Mouse (Mus musculus) left cerebral cortex, postnatal 10 days (tissue): Measurements from ENCODE around the gene Pskh1. TPM values are rescaled to one million over a fixed set of nuclear protein-coding genes. Genes with fewer than 3 reads are reported as not detected.

Experiments used
- DNase-seq, 2 experiments: peaks; one replicate each; pipeline ENCODE4 v3.0.0; 2021 to 2022; ENCODE audit warnings: low spot score in 2 of 2, mixed read lengths in 1 of 2; ENCODE audit errors: extremely low spot score in 1 of 2
- intact Hi-C: fragments of 180-260 bp; cut with DNase I; formaldehyde crosslinking; loops from one replicate; pipeline ENCODE4 v1.15.1; 2025
- total RNA-seq, 2 experiments: library from RNA; stranded (reverse); gene quantifications; 2 replicates each; pipeline ENCODE4 v1.2.3; 2021

Gene Pskh1
- total RNA-seq, result 1 to 10 TPM; 7.9 to 8.8 TPM

GRCm38 (mm10) chr8:105900180-105900940 lies at the start of gene Pskh1:
Pskh1 (plus strand) TSS chr8:105900441.
- intact Hi-C loops, result loop anchor here (5.0 kb wide), 1 partner anchor 37 kb away; the partner anchor contains the start of gene Psmb10
- peak; percentile 89 to 95 for DNase-seq

- DNase-seq, result no peak
- intact Hi-C loops, result loop anchor here (10.0 kb wide), 1 partner anchor 84 kb away; the partner anchor contains the start of genes Ctrl and Psmb10
These were observed 49.6 kb upstream of the Pskh1 start for GRCm38 (mm10) chr8:105850611-105851010.

- intact Hi-C loops, result loop anchor here (10.0 kb wide), 1 partner anchor 83 kb away; the partner anchor contains the start of genes Ctrl and Psmb10
- DNase-seq, result peak; percentile 91 to 93
These were observed 48.5 kb upstream of the Pskh1 start for GRCm38 (mm10) chr8:105851651-105852143.

- intact Hi-C loops, result loop anchor here (10.0 kb wide), 1 partner anchor 83 kb away; the partner anchor contains the start of genes Ctrl and Psmb10
- no peak for DNase-seq
These were observed 48.0 kb upstream of the Pskh1 start for GRCm38 (mm10) chr8:105852146-105852729.

GRCm38 (mm10) chr8:105853178-105853577 lies 47.1 kb upstream of the Pskh1 start, which contains the start of gene Cenpt:
Cenpt (minus strand) TSS chr8:105853278.
- intact Hi-C loops, result loop anchor here (10.0 kb wide), 1 partner anchor 82 kb away; the partner anchor contains the start of genes Ctrl and Psmb10
- no peak for DNase-seq

GRCm38 (mm10) chr8:105854303-105854702 lies 45.9 kb upstream of the Pskh1 start:
- no peak for DNase-seq
- intact Hi-C loops, result loop anchor here (10.0 kb wide), 1 partner anchor 80 kb away; the partner anchor contains the start of genes Ctrl and Psmb10

- peak; percentile 88 to 96 for DNase-seq
- intact Hi-C loops, result loop anchor here (10.0 kb wide), 1 partner anchor 80 kb away; the partner anchor contains the start of genes Ctrl and Psmb10
These were observed 45.5 kb upstream of the Pskh1 start, which contains the start of gene Thap11 for GRCm38 (mm10) chr8:105854715-105855216. Thap11 (plus strand) TSS chr8:105855132.

- peak; percentile 36 to 76 for DNase-seq
- intact Hi-C loops, result loop anchor here (10.0 kb wide), 1 partner anchor 79 kb away; the partner anchor contains the start of genes Ctrl and Psmb10
These were observed 44.7 kb upstream of the Pskh1 start for GRCm38 (mm10) chr8:105855248-105856167.

- DNase-seq, result no peak
- intact Hi-C loops, result loop anchor here (10.0 kb wide), 1 partner anchor 78 kb away; the partner anchor contains the start of genes Ctrl and Psmb10
These were observed 43.9 kb upstream of the Pskh1 start for GRCm38 (mm10) chr8:105856168-105856835.

- intact Hi-C loops, result loop anchor here (10.0 kb wide), 1 partner anchor 76 kb away; the partner anchor contains the start of genes Ctrl and Psmb10
- DNase-seq, result no peak
These were observed 41.7 kb upstream of the Pskh1 start for GRCm38 (mm10) chr8:105858495-105858894.

- DNase-seq, result no peak
- intact Hi-C loops, result loop anchor here (10.0 kb wide), 1 partner anchor 75 kb away; the partner anchor contains the start of genes Ctrl and Psmb10
These were observed 40.9 kb upstream of the Pskh1 start for GRCm38 (mm10) chr8:105859314-105859713.

- DNase-seq, result peak; percentile 95 to 97
- intact Hi-C loops, result no loop called here
These were observed 39.9 kb upstream of the Pskh1 start, which contains the start of gene Nutf2 for GRCm38 (mm10) chr8:105860143-105860981. Nutf2 (plus strand) TSS chr8:105860580.

GRCm38 (mm10) chr8:105861951-105862350 lies 38.3 kb upstream of the Pskh1 start:
- DNase-seq, result no peak
- intact Hi-C loops, result no loop called here

GRCm38 (mm10) chr8:105866364-105867029 lies 33.7 kb upstream of the Pskh1 start:
- intact Hi-C loops, result no loop called here
- no peak for DNase-seq

GRCm38 (mm10) chr8:105874301-105874700 lies 25.9 kb upstream of the Pskh1 start:
- intact Hi-C loops, result no loop called here
- DNase-seq, result no peak
